Mouse (Mus musculus): ENCODE data around the gene Mtf2.

DNA sequence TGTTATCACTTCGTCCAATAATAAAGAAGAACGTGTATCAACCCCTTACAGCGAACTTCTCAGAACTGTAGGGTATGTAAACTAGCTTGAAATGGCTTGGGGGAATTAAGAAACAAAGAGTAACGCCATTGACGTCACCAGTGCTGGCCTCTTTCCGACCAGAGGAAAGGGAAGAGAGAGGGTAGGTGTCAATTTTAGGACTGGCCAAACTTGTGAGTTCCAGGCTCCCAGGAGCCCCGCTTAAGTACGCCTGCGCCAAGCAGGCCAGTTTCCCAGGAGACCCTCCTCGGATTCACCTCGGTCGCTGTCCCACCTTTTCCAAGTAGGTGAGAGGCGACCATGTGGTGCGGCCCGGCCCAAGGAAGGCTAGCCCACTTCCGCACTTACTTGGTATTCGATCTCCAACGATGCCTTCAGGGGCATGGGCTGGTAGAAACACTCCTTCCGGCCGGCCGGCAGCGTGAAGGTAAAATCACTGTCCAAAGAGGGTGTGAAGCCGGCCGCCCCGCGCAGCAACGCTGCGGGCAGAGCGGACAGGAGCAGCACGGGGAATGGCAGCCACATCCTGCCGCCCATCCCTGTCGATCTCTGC is 66.5 kb downstream of the Mtf2 start:
- TF ChIP-seq TAL1 (IDR thresholded peaks at IDR 0.05; ENCODE audit: low read length) (no peak), GATA1 (IDR thresholded peaks at IDR 0.05; ENCODE audit: low read length) (no peak)
